Mouse (Mus musculus) urinary bladder, postnatal 36 days (tissue): Measurements from ENCODE around the gene Rhno1.

Experiments
- DNase-seq, 2 experiments: peaks; one replicate each; pipeline ENCODE4 v3.0.0; 2022; ENCODE audit warnings: low spot score in 2 of 2, mixed read lengths in 1 of 2

Rhno1 gene

GRCm38 (mm10) chr6:128363007-128363825, 505 bp upstream of the Rhno1 start:
- DNase-seq: no peak

- no peak for DNase-seq
Observed at GRCm38 (mm10) chr6:128361901-128362300, 810 bp downstream of the Rhno1 start.

GRCm38 (mm10) chr6:128358999-128359398, 3.7 kb downstream of the Rhno1 start:
- DNase-seq: peak; percentile 46 to 49

GRCm38 (mm10) chr6:128355726-128356416, 6.8 kb downstream of the Rhno1 start, which contains the start of gene Tulp3:
Gene Tulp3 (minus strand): TSS chr6:128355851.
- DNase-seq: peak; percentile 88 to 95

- DNase-seq: peak in 1 of 2 experiments; percentile 26
Observed at GRCm38 (mm10) chr6:128355201-128355681, 7.5 kb downstream of the Rhno1 start.

GRCm38 (mm10) chr6:128354140-128354539, 8.6 kb downstream of the Rhno1 start:
- no peak for DNase-seq

- DNase-seq: no peak
Observed at GRCm38 (mm10) chr6:128349711-128350110, 13.0 kb downstream of the Rhno1 start.

GRCm38 (mm10) chr6:128346782-128347181, 15.9 kb downstream of the Rhno1 start:
- DNase-seq: no peak

- no peak for DNase-seq
Observed at GRCm38 (mm10) chr6:128345623-128346022, 17.1 kb downstream of the Rhno1 start.

- no peak for DNase-seq
Observed at GRCm38 (mm10) chr6:128341956-128342723, 20.6 kb downstream of the Rhno1 start.

GRCm38 (mm10) chr6:128338876-128339275, 23.8 kb downstream of the Rhno1 start:
- no peak for DNase-seq

GRCm38 (mm10) chr6:128337467-128337866, 25.2 kb downstream of the Rhno1 start:
- DNase-seq: no peak

GRCm38 (mm10) chr6:128334397-128335124, 28.1 kb downstream of the Rhno1 start:
- peak; percentile 61 to 66 for DNase-seq

- DNase-seq: peak in 1 of 2 experiments; percentile 42
Observed at GRCm38 (mm10) chr6:128318317-128318716, 44.4 kb downstream of the Rhno1 start.

GRCm38 (mm10) chr6:128315597-128315996, 47.1 kb downstream of the Rhno1 start:
- DNase-seq: no peak

GRCm38 (mm10) chr6:128314796-128315195, 47.9 kb downstream of the Rhno1 start:
- no peak for DNase-seq

- DNase-seq: peak in 1 of 2 experiments; percentile 33
Observed at GRCm38 (mm10) chr6:128308311-128308710, 54.4 kb downstream of the Rhno1 start.
